Mouse (Mus musculus) bone marrow, adult 2 months (tissue): ENCODE data around the gene Sec61a1. TPM values are rescaled to one million over a fixed set of nuclear protein-coding genes. Genes with fewer than 3 reads are reported as not detected.

ENCODE experiments used
- H3K27ac ChIP-seq: fragments of 200-500 bp; 2 replicates; pipeline ENCODE4 v1.5.1; 2012; ENCODE audit warnings: low read depth, mild to moderate bottlenecking, control low read depth, inconsistent platforms, low read length; ENCODE audit not compliant: control insufficient read depth, poor library complexity, insufficient read depth
- H3K4me1 ChIP-seq: fragments of 200-500 bp; 2 replicates; pipeline ENCODE4 v1.6.1; 2011; ENCODE audit warnings: low read length; ENCODE audit not compliant: control insufficient read depth, insufficient read depth
- H3K4me3 ChIP-seq: fragments of 200-500 bp; replicated peaks from 2 replicates; pipeline ENCODE3; 2011; ENCODE audit warnings: mild to moderate bottlenecking, low read depth, low read length, control low read depth; ENCODE audit not compliant: control insufficient read depth
- CTCF ChIP-seq: fragments of 200-500 bp; IDR thresholded peaks from 2 replicates; pipeline ENCODE4 v1.5.1; 2011; ENCODE audit warnings: low read length, control low read depth; ENCODE audit not compliant: control insufficient read depth, insufficient read depth
- POLR2A ChIP-seq: fragments of 200-500 bp; IDR thresholded peaks from 2 replicates; pipeline ENCODE4 v1.6.1; 2011; ENCODE audit warnings: low read depth, mild to moderate bottlenecking, control low read depth, low read length, borderline replicate concordance; ENCODE audit not compliant: control insufficient read depth
- WGBS: fragments of 180-500 bp; shearing (Covaris S2); methylation state at CpG from one replicate; pipeline ENCODE4 v1.1.7; 2018; 5-methylcytosine and 5-hydroxymethylcytosine counted together
- polyA plus RNA-seq: library from polyadenylated mRNA; stranded (reverse); fragments of >200 nt; gene quantifications from 2 replicates; pipeline ENCODE4 v1.2.4, GENCODE M21; 2011; ENCODE audit warnings: low replicate concordance; ENCODE audit not compliant: missing spikeins, insufficient read depth, insufficient read length

Sec61a1 gene
- polyA plus RNA-seq, 1 experiment: 40.5 TPM

DNA sequence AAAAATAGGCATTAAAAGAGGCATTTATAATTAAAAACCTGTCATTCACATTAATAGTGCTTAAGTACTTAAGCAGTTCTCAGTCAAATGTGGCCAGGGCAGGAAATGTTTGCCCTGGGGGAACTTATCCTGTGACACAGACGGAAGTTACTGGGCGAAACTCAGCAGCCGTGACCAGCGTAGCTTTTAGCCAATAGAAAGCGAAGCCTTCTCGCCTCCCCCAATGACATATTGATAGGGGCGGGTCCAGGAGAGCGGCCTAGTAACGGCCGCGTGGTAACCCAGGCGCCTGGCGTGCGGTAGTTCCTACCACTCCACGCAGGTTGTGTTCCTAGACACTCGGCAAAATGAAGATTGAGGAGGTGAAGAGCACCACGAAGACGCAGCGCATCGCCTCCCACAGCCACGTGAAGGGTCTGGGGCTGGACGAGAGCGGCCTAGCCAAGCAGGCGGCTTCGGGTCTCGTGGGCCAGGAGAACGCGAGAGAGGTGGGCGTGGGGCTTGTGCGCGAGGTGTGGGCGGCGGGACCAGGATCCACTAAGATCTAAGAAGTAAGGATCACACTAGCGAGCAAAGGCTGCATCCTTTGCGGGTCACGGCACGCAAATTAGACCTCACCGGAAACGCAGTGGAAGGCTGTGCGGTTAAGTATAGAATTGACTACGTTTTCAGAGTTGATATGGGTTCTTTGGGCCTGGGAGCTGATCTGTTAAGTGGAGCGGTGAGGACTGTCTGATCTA, 53.4 kb downstream of the Sec61a1 start, which contains the start of gene Ruvbl1:
Ruvbl1 (plus strand) TSS at position 229 of the 740 bp plus-strand sequence.
- under 1% methylated on average over 42 of the region's 42 CpGs for WGBS
- no peak within 1 kb of the TSS for H3K27ac ChIP-seq
- H3K4me1 ChIP-seq: no peaks in the 10 kb centered on the region; the same call in 1 of the 2 replicates
- TF ChIP-seq CTCF (no peak), POLR2A (peak; percentile 29; the same call in 1 of the 2 replicates)
- H3K4me3 ChIP-seq: peak within 1 kb of the TSS; percentile 91

DNA sequence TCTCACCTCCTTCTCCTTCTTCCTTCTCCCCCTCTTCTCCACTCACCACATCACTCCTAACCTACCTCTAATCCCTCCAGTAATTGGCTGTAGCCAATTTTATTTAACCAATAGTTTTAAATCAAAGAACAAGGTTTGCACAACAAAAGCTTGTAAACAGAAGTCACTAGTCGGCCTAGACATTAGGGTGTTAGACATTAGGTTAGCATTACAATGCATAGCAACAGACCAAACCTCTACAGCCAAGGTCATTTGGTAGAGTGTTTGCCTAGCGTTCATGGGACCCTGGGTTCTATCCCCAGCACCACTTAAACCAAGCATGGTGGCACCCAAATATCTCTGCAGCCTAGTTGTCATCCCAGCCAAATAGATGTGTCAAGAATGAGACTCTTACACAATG, 64.2 kb downstream of the Sec61a1 start:
- no peak for TF ChIP-seq POLR2A
- no peak for TF ChIP-seq CTCF
- WGBS: 58% methylated on average over 2 of the region's 2 CpGs
- H3K4me3 ChIP-seq: no peak overlapping the region

More for the DNA sequence above, 64.2 kb downstream of the Sec61a1 start:
- Histone ChIP-seq H3K27ac (no peak overlapping the region), H3K4me1 (no peaks in the 10 kb centered on the region)

Other genes with a start within 250 kb of the Sec61a1 start
- 4.3 and 5.2 TPM in 2 replicates for gene Eefsec, start 72.4 kb downstream of the Sec61a1 start, polyA plus RNA-seq
- gene Ruvbl1, start 53.5 kb downstream of the Sec61a1 start, polyA plus RNA-seq: 27.7 and 28.3 TPM in 2 replicates
- gene Kbtbd12, start 119.0 kb upstream of the Sec61a1 start, polyA plus RNA-seq: 2.1 and 2.7 TPM in 2 replicates
- 55.1 and 57.9 TPM in 2 replicates for gene Mgll, start 205.5 kb upstream of the Sec61a1 start, polyA plus RNA-seq